Mouse (Mus musculus) midbrain, embryonic 11.5 days (tissue): ENCODE data around the gene Rmnd1. TPM values are rescaled to one million over a fixed set of nuclear protein-coding genes. Genes with fewer than 3 reads are reported as not detected.
A peak's percentile ranks its signal among the peaks of the same experiment; 100 is the strongest.

ENCODE experiments used
- ATAC-seq: fragments of 200-750 bp; cut with Nextera tagmentation; 2 replicates; pipeline ENCODE4 v1.8.0; 2017; ENCODE audit warnings: moderate TSS enrichment, moderate library complexity; ENCODE audit not compliant: low FRiP score
- DNase-seq: peaks from one replicate; pipeline ENCODE4 v3.0.0; 2015; ENCODE audit warnings: low spot score; ENCODE audit errors: missing footprints
- H3K27ac ChIP-seq: fragments of 300-500 bp; sonication (generic); 2 replicates; pipeline ENCODE4 v1.5.1; 2014; ENCODE audit warnings: low read depth, low read length
- H3K27me3 ChIP-seq: fragments of 300-500 bp; sonication (generic); 2 replicates; pipeline ENCODE4 v1.6.1; 2014; ENCODE audit warnings: mild to moderate bottlenecking, low read length, moderate library complexity, mixed read lengths; ENCODE audit not compliant: control insufficient read depth, insufficient read depth
- H3K36me3 ChIP-seq: fragments of 300-500 bp; sonication (generic); 2 replicates; pipeline ENCODE4 v1.6.1; 2014; ENCODE audit warnings: mild to moderate bottlenecking, low read length, moderate library complexity, mixed read lengths; ENCODE audit not compliant: control insufficient read depth, insufficient read depth
- H3K4me1 ChIP-seq: fragments of 300-500 bp; sonication (generic); 2 replicates; pipeline ENCODE4 v1.6.1; 2014; ENCODE audit warnings: low read length; ENCODE audit not compliant: control insufficient read depth, insufficient read depth
- H3K4me2 ChIP-seq: fragments of 300-500 bp; sonication (generic); 2 replicates; pipeline ENCODE4 v1.6.1; 2014; ENCODE audit warnings: mild to moderate bottlenecking, moderate library complexity
- H3K4me3 ChIP-seq: fragments of 300-500 bp; sonication (generic); 2 replicates; pipeline ENCODE4 v1.5.1; 2014; ENCODE audit warnings: low read depth, low read length
- H3K9ac ChIP-seq: fragments of 300-500 bp; sonication (generic); 2 replicates; pipeline ENCODE4 v1.6.1; 2014; ENCODE audit warnings: low read length
- H3K9me3 ChIP-seq: fragments of 300-500 bp; sonication (generic); 2 replicates; pipeline ENCODE4 v1.6.1; 2016; ENCODE audit warnings: low read length; ENCODE audit not compliant: control insufficient read depth
- WGBS: fragments of 180-500 bp; shearing (Covaris S2); extraction: QIAGEN DNeasy Blood & Tissue Kit; methylation state at CpG from one replicate; pipeline ENCODE4 v1.1.7; 2014; 5-methylcytosine and 5-hydroxymethylcytosine counted together
- polyA plus RNA-seq: library from polyadenylated mRNA; unstranded; fragments of >200 nt; fragmentation: Nextera tagmentation; extraction: Ambion mirVana; gene quantifications from 2 replicates; pipeline ENCODE4 v1.2.1, GENCODE M21; 2014

The Rmnd1 gene
- polyA plus RNA-seq: 46.7 and 50.7 TPM in 2 replicates

- H3K4me2 ChIP-seq: peak within 1 kb of the TSS; percentile 69
- ATAC-seq: peak; percentile 97
Measured at GRCm38 (mm10) chr10:4432123-4432931, at the start of gene Rmnd1, which contains the start of gene Armt1. Gene Rmnd1 (minus strand): TSS chr10:4432388. Gene Armt1 (plus strand): TSS chr10:4432467.

DNA sequence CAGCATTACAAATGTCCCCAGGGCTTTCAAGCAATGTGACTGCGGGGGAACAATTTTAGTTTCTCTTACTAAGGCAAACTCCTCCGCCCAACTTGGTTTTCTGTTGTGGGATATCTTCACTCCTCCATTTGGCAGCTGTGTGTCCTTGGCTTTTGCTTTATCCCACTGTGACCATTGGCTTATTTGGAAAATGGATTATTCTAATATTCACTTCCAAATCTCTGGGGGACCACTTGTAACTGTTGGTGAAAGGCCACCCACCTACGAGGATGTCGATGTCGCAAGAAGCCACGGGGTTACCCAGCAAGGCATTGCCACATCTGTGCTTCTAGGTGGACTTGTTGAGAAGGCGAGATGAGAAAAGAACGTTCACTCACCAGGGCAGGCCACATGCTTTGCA is 49.5 kb upstream of the Rmnd1 start:
- H3K4me2 ChIP-seq: no peak overlapping the region
- no peak overlapping the region for H3K4me3 ChIP-seq
- WGBS: 81% methylated on average over 8 of the region's 8 CpGs
- 0 out of 2 replicates have a peak, but pooled peaks cover 3% of the 10 kb centered on the region for H3K4me1 ChIP-seq
- DNase-seq: no peak
- no peaks in the 10 kb centered on the region for H3K36me3 ChIP-seq
- H3K9me3 ChIP-seq: no peaks in the 10 kb centered on the region
- H3K27ac ChIP-seq: no peak overlapping the region
- ATAC-seq: no peak
- no peaks in the 10 kb centered on the region for H3K27me3 ChIP-seq
- H3K9ac ChIP-seq: no peak overlapping the region

More at GRCm38 (mm10) chr10:4432123-4432931, at the start of gene Rmnd1, which contains the start of gene Armt1:
- Histone ChIP-seq H3K9me3 (no peaks in the 10 kb centered on the region), H3K27me3 (no peaks in the 10 kb centered on the region), H3K9ac (peak within 1 kb of the TSS; percentile 79), H3K36me3 (no peaks in the 10 kb centered on the region; the same call in 1 of the 2 replicates), H3K4me1 (peaks cover 11% of the 10 kb centered on the region), H3K4me3 (peak within 1 kb of the TSS; percentile 64), H3K27ac (peak within 1 kb of the TSS; percentile 73)
- WGBS: under 1% methylated on average over 60 of the region's 75 CpGs
- peak; percentile 98 for DNase-seq

- DNase-seq (no peak), ATAC-seq (no peak)
- H3K4me1 ChIP-seq: 0 out of 2 replicates have a peak, but pooled peaks cover 3% of the 10 kb centered on the region
- no peak overlapping the region for H3K4me3 ChIP-seq
- H3K27me3 ChIP-seq: no peaks in the 10 kb centered on the region
- H3K9me3 ChIP-seq: no peaks in the 10 kb centered on the region
- 93% methylated on average over 3 of the region's 3 CpGs for WGBS
- no peaks in the 10 kb centered on the region for H3K36me3 ChIP-seq
- no peak overlapping the region for H3K27ac ChIP-seq
- no peak overlapping the region for H3K9ac ChIP-seq
- no peak overlapping the region for H3K4me2 ChIP-seq
Measured at GRCm38 (mm10) chr10:4480929-4481328, 48.7 kb upstream of the Rmnd1 start.

DNA sequence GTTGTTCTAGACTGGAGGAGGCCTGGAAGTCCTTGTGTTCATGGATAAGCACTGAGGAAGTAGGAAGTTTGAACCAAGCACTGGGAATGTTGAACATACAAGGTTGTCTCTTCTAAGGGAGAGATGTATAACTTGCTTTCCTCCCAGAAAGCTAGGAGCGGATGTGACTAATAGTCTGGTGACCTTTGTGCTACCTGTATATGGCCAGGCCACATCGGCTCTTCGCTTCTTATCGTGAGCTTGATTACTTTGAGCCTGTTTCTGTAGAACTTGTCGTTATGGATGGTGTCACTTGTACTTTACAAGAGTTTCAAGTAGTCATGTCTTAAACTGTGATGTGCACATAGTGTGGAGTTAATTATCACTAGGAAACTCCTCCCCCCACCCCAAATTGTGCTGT is 44.4 kb upstream of the Rmnd1 start:
- H3K4me1 ChIP-seq: no peaks in the 10 kb centered on the region
- H3K27me3 ChIP-seq: no peaks in the 10 kb centered on the region
- no peak overlapping the region for H3K27ac ChIP-seq
- WGBS: 92% methylated on average over 5 of the region's 5 CpGs
- ATAC-seq: no peak
- H3K9ac ChIP-seq: no peak overlapping the region
- no peak for DNase-seq
- H3K4me2 ChIP-seq: no peak overlapping the region
- no peaks in the 10 kb centered on the region for H3K9me3 ChIP-seq
- H3K36me3 ChIP-seq: no peaks in the 10 kb centered on the region
- no peak overlapping the region for H3K4me3 ChIP-seq

DNA sequence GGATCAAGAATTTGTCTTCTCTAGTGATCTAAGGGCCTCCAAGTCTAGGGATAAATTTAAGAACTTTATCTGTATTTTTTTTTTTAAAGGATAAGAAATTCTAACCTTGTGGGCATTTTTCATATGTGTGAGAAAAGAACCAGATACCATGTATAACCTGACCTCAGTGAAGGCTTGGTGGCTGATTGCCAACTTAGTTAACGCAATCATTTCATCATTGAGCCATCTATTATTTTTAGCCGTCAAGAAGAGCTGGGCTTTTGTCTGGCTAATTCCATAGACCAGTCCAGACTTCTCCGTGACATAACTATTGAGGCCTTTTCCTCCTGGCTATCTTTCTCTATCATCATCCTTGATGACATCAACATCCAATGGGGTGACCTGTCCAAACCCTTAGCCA is 43.2 kb upstream of the Rmnd1 start:
- 89% methylated on average over 3 of the region's 3 CpGs for WGBS
- Histone ChIP-seq H3K9ac (no peak overlapping the region), H3K36me3 (no peaks in the 10 kb centered on the region), H3K9me3 (no peaks in the 10 kb centered on the region), H3K4me2 (no peak overlapping the region), H3K27me3 (no peaks in the 10 kb centered on the region), H3K4me3 (no peak overlapping the region), H3K27ac (no peak overlapping the region), H3K4me1 (no peaks in the 10 kb centered on the region)
- DNase-seq (peak; percentile 8), ATAC-seq (no peak)

GRCm38 (mm10) chr10:4473591-4473993 is 41.4 kb upstream of the Rmnd1 start:
- H3K36me3 ChIP-seq: no peaks in the 10 kb centered on the region
- no peak for ATAC-seq
- no peaks in the 10 kb centered on the region for H3K27me3 ChIP-seq
- no peak overlapping the region for H3K27ac ChIP-seq
- no peak overlapping the region for H3K9ac ChIP-seq
- 94% methylated on average over 11 of the region's 11 CpGs for WGBS
- H3K4me3 ChIP-seq: no peak overlapping the region
- no peaks in the 10 kb centered on the region for H3K4me1 ChIP-seq
- DNase-seq: peak; percentile 60
- H3K9me3 ChIP-seq: no peaks in the 10 kb centered on the region
- no peak overlapping the region for H3K4me2 ChIP-seq

DNA sequence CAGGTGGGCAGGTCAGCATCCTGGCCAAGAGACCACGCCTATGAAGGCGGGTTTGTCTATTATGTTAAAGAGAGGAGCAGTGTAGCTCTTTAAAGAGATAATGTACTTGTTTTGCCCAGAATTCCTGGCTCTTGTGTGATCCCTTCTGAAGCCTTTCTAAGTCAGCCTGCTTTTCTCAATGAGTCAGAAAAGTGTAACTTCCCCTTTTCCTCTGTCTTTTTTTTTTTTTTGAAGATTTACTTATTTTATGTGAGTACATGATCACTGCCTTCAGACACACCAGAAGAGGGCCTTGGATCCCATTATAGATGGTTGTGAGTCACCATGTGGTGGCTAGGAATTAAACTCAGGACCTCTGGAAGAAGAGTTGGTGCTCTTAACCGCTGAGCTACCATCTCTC is 37.2 kb upstream of the Rmnd1 start:
- ATAC-seq (no peak), DNase-seq (no peak)
- no peak overlapping the region for H3K9ac ChIP-seq
- no peaks in the 10 kb centered on the region for H3K9me3 ChIP-seq
- H3K4me2 ChIP-seq: no peak overlapping the region
- no peaks in the 10 kb centered on the region for H3K36me3 ChIP-seq
- no peaks in the 10 kb centered on the region for H3K4me1 ChIP-seq
- 81% methylated on average over 3 of the region's 3 CpGs for WGBS
- H3K27me3 ChIP-seq: no peaks in the 10 kb centered on the region
- no peak overlapping the region for H3K27ac ChIP-seq
- no peak overlapping the region for H3K4me3 ChIP-seq

- ATAC-seq (no peak), DNase-seq (no peak)
- Histone ChIP-seq H3K4me1 (no peaks in the 10 kb centered on the region), H3K27me3 (no peaks in the 10 kb centered on the region), H3K9ac (no peak overlapping the region), H3K27ac (no peak overlapping the region), H3K36me3 (no peaks in the 10 kb centered on the region), H3K4me2 (no peak overlapping the region), H3K4me3 (no peak overlapping the region), H3K9me3 (no peaks in the 10 kb centered on the region)
- WGBS: 82% methylated on average over 7 of the region's 7 CpGs
Measured at GRCm38 (mm10) chr10:4465799-4466198, 33.6 kb upstream of the Rmnd1 start.

DNA sequence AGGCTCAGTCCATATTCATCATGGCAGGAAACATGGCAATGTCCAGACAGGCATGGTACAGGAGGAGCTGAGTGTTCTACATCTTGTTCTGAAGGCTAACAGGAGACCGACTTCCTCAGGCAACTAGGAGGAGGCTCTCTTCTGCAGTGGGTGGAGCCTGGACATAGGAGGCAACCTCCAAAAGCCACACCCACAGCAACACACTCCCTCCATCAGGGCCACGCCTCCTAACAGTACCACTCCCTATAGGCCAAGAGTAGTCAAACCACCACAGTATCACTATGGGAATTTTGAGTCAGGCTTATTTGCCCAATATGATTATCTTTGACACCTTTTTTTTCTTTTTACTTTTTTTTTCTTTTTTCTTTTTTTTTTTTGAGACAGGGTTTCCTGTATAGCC is 28.0 kb upstream of the Rmnd1 start:
- WGBS: 98% methylated on average over 2 of the region's 2 CpGs
- Histone ChIP-seq H3K9me3 (no peaks in the 10 kb centered on the region), H3K36me3 (peaks cover 4% of the 10 kb centered on the region; the same call in 1 of the 2 replicates), H3K9ac (no peak overlapping the region), H3K4me1 (no peaks in the 10 kb centered on the region), H3K27me3 (no peaks in the 10 kb centered on the region), H3K4me2 (no peak overlapping the region), H3K4me3 (no peak overlapping the region), H3K27ac (no peak overlapping the region)
- ATAC-seq (no peak), DNase-seq (no peak)
